Comparison of ENCODE assay signal across 27 mouse cellular contexts in genomic region chr4:63555111-63555510, GRCm38 (mm10). TPM values are rescaled to one million over a fixed set of nuclear protein-coding genes. Genes with fewer than 3 reads are reported as not detected.
DNase-seq lines count a peak whose midpoint lies in the region; ATAC-seq and TF ChIP-seq lines count a peak whose summit lies in the region.
"Had no signal": no experiment of that assay in that cellular context is flagged by ENCODE, and none has a peak within 500 bp of the region (broad histone marks: within the 10 kb centered on the region; RNA-seq: fewer than 3 reads in every experiment).

No protein-coding gene starts in this region.

- no peak overlapping the region for H3K4me3 ChIP-seq in liver, embryonic 15.5 days (replicated peaks)
- H3K4me3 ChIP-seq in liver, embryonic 11.5 days (ENCODE audit: low read depth, low read length), result no peak overlapping the region
- no peak overlapping the region for H3K4me3 ChIP-seq in liver, postnatal 0 days (ENCODE audit: low read depth, low read length)
- H3K4me3 ChIP-seq: embryonic facial prominence, embryonic 15.5 days; erythroblast, embryonic 14.5 days; forebrain, embryonic 10.5 days; heart, adult 2 months; heart, embryonic 15.5 days; hindbrain, embryonic 15.5 days had no signal

- TF ChIP-seq CTCF in liver, postnatal 0 days (IDR thresholded peaks at IDR 0.05; ENCODE audit: low read depth), result no peak

- 84% methylated on average over 2 of the region's 2 CpGs for WGBS in liver, embryonic 15.5 days (ENCODE audit: insufficient replicate concordance)
- 91% methylated on average over 2 of the region's 2 CpGs for WGBS in liver, embryonic 11.5 days
- WGBS in liver, postnatal 0 days (ENCODE audit: insufficient replicate concordance), result 75% methylated on average over 2 of the region's 2 CpGs

- peak overlapping the region; percentile 54 for H3K27ac ChIP-seq in liver, embryonic 15.5 days (replicated peaks)
- H3K27ac ChIP-seq in liver, embryonic 11.5 days (ENCODE audit: low read depth, low read length), result no peak overlapping the region
- H3K27ac ChIP-seq in liver, postnatal 0 days (ENCODE audit: low read depth), result peak overlapping the region; percentile 71
- H3K27ac ChIP-seq: embryonic facial prominence, embryonic 15.5 days; forebrain, embryonic 10.5 days; heart, adult 2 months; heart, embryonic 15.5 days; hindbrain, embryonic 15.5 days had no signal

- peaks cover 58% of the 10 kb centered on the region for H3K4me1 ChIP-seq in liver, embryonic 15.5 days (replicated peaks)
- H3K4me1 ChIP-seq in liver, embryonic 11.5 days (replicated peaks; ENCODE audit: control insufficient read depth, insufficient read depth, low read length), result peaks cover 26% of the 10 kb centered on the region
- peaks cover 51% of the 10 kb centered on the region for H3K4me1 ChIP-seq in liver, postnatal 0 days (ENCODE audit: insufficient read depth)

- H3K4me2 ChIP-seq in liver, embryonic 15.5 days, result no peak overlapping the region
- H3K4me2 ChIP-seq in liver, embryonic 11.5 days, result no peak overlapping the region
- H3K4me2 ChIP-seq in liver, postnatal 0 days (ENCODE audit: low read depth, low read length), result no peak overlapping the region
- H3K4me2 ChIP-seq: embryonic facial prominence, embryonic 15.5 days; heart, embryonic 11.5 days; heart, embryonic 15.5 days; hindbrain, embryonic 15.5 days had no signal

- no peaks in the 10 kb centered on the region for H3K9me3 ChIP-seq in liver, embryonic 15.5 days (replicated peaks)
- no peaks in the 10 kb centered on the region for H3K9me3 ChIP-seq in liver, embryonic 11.5 days (ENCODE audit: control insufficient read depth, low read length)
- no peaks in the 10 kb centered on the region for H3K9me3 ChIP-seq in liver, postnatal 0 days (ENCODE audit: low read length)
- H3K9me3 ChIP-seq: embryonic facial prominence, embryonic 15.5 days; forebrain, embryonic 10.5 days; G1E; heart, embryonic 15.5 days; hindbrain, embryonic 15.5 days had no signal

- ATAC-seq in liver, embryonic 15.5 days (ENCODE audit: insufficient read depth), result no peak
- no peak for ATAC-seq in liver, embryonic 11.5 days (replicated peaks; ENCODE audit: low FRiP score)
- no peak for ATAC-seq in liver, postnatal 0 days
- ATAC-seq: CD4-positive, CD25-positive, alpha-beta regulatory T cell, adult 4 months; forebrain, embryonic 14.5 days had no signal

- no peaks in the 10 kb centered on the region for H3K27me3 ChIP-seq in liver, embryonic 15.5 days
- H3K27me3 ChIP-seq in liver, embryonic 11.5 days (replicated peaks; ENCODE audit: control insufficient read depth, insufficient read depth, low read length), result no peaks in the 10 kb centered on the region
- no peaks in the 10 kb centered on the region for H3K27me3 ChIP-seq in liver, postnatal 0 days (ENCODE audit: insufficient read depth, low read length)
- H3K27me3 ChIP-seq: embryonic facial prominence, embryonic 15.5 days; heart, embryonic 15.5 days; hindbrain, embryonic 15.5 days had no signal

- TF ChIP-seq EP300 in liver, postnatal 0 days (IDR thresholded peaks at IDR 0.05; ENCODE audit: low read depth), result no peak

- peaks cover 26% of the 10 kb centered on the region for H3K36me3 ChIP-seq in liver, embryonic 15.5 days (replicated peaks)
- H3K36me3 ChIP-seq in liver, embryonic 11.5 days (ENCODE audit: control insufficient read depth, insufficient read depth, low read length), result peaks cover 21% of the 10 kb centered on the region
- peaks cover 27% of the 10 kb centered on the region for H3K36me3 ChIP-seq in liver, postnatal 0 days (replicated peaks; ENCODE audit: insufficient read depth, low read length)

- H3K9ac ChIP-seq in liver, embryonic 15.5 days, result no peak overlapping the region
- H3K9ac ChIP-seq in liver, embryonic 11.5 days (ENCODE audit: low read depth, low read length), result no peak overlapping the region
- no peak overlapping the region for H3K9ac ChIP-seq in liver, postnatal 0 days (replicated peaks)
- H3K9ac ChIP-seq: embryonic facial prominence, embryonic 15.5 days; heart, embryonic 15.5 days; hindbrain, embryonic 15.5 days had no signal

- DNase-seq in liver, embryonic 11.5 days (ENCODE audit: low spot score), result no peak
- peak; percentile 43 for DNase-seq in lung, postnatal 25 days (ENCODE audit: low spot score)
- DNase-seq in lung, postnatal 4 days, result no peak
- no peak for DNase-seq in liver, postnatal 0 days
- no peak for DNase-seq in T-cell, adult 2 months (ENCODE audit: low spot score)
- DNase-seq: adrenal gland, postnatal 10 days; B cell, adult 2 months; cerebellum, adult 11 months; cerebellum, adult 8-10 months; cerebellum, postnatal 14 days; embryo, embryonic 11 days; gastrocnemius, postnatal 10 days; heart, adult 2 months; heart, postnatal 14 days had no signal

RNA-seq across cellular contexts. Expression of gene Tmem268, which starts 3.5 kb away (rescaled TPM):
- polyA plus RNA-seq in liver, embryonic 15.5 days (2015; fragmentation: Nextera tagmentation; extraction: Ambion mirVana), result 9.6 and 11.7 TPM in 2 replicates
- 9.0 and 10.2 TPM in 2 replicates for polyA plus RNA-seq in liver, embryonic 11.5 days (2014; fragmentation: Nextera tagmentation; extraction: Ambion mirVana)
- 13.1 and 17.3 TPM in 2 replicates for polyA plus RNA-seq in liver, postnatal 0 days (2015; fragmentation: Nextera tagmentation; extraction: Ambion mirVana)

RNA-seq across cellular contexts. Expression of gene Atp6v1g1, which starts 10.5 kb away (rescaled TPM):
- polyA plus RNA-seq in liver, embryonic 15.5 days (2015; fragmentation: Nextera tagmentation; extraction: Ambion mirVana), result 125 and 128 TPM in 2 replicates
- polyA plus RNA-seq in liver, embryonic 11.5 days (2014; fragmentation: Nextera tagmentation; extraction: Ambion mirVana), result 191 and 204 TPM in 2 replicates
- polyA plus RNA-seq in liver, postnatal 0 days (2015; fragmentation: Nextera tagmentation; extraction: Ambion mirVana), result 148 and 152 TPM in 2 replicates

RNA-seq across cellular contexts. Expression of gene Gm11213, which starts 50.0 kb away (rescaled TPM):
- polyA plus RNA-seq in liver, embryonic 15.5 days (2015; fragmentation: Nextera tagmentation; extraction: Ambion mirVana), result not detected in 2 replicates
- polyA plus RNA-seq in liver, embryonic 11.5 days (2014; fragmentation: Nextera tagmentation; extraction: Ambion mirVana), result not detected in 2 replicates
- not detected in 2 replicates for polyA plus RNA-seq in liver, postnatal 0 days (2015; fragmentation: Nextera tagmentation; extraction: Ambion mirVana)
- polyA plus RNA-seq: brain, embryonic 14.5 days; CD4-positive, CD25-positive, alpha-beta regulatory T cell, adult 4 months; embryonic facial prominence, embryonic 11.5 days; embryonic facial prominence, embryonic 15.5 days; erythroblast, embryonic 14.5 days; forebrain, embryonic 10.5 days; forebrain, embryonic 14.5 days; G1E; gonadal fat pad, adult 2 months; heart, adult 2 months; heart, embryonic 11.5 days; heart, embryonic 15.5 days; hindbrain, embryonic 15.5 days had no signal

RNA-seq across cellular contexts. Expression of gene Whrn, which starts 59.3 kb away (rescaled TPM):
- polyA plus RNA-seq in liver, embryonic 15.5 days (2015; fragmentation: Nextera tagmentation; extraction: Ambion mirVana), result 0.16 and 0.39 TPM in 2 replicates
- 2.0 and 2.4 TPM in 2 replicates for polyA plus RNA-seq in liver, embryonic 11.5 days (2014; fragmentation: Nextera tagmentation; extraction: Ambion mirVana)
- polyA plus RNA-seq in liver, postnatal 0 days (2015; fragmentation: Nextera tagmentation; extraction: Ambion mirVana), result 0.61 and 0.64 TPM in 2 replicates
- polyA plus RNA-seq: G1E had no signal
